Mouse (Mus musculus) cerebellum, postnatal 36 days (tissue): ENCODE data around the gene Apc2.

ENCODE experiments used
- DNase-seq, 2 experiments: peaks; one replicate each; pipeline ENCODE4 v3.0.0; 2021 to 2022; ENCODE audit warnings: mixed read lengths in 2 of 2

The Apc2 gene

GRCm38 (mm10) chr10:80264341-80265148, 31.2 kb upstream of the Apc2 start:
- peak; percentile 98 to 100 for DNase-seq

- no peak for DNase-seq
Measured at GRCm38 (mm10) chr10:80265149-80265486, 30.7 kb upstream of the Apc2 start.

GRCm38 (mm10) chr10:80270099-80270498, 25.7 kb upstream of the Apc2 start:
- DNase-seq, result no peak

- DNase-seq, result peak; percentile 53 to 54
Measured at GRCm38 (mm10) chr10:80270734-80271181, 25.0 kb upstream of the Apc2 start.

- no peak for DNase-seq
Measured at GRCm38 (mm10) chr10:80271186-80271843, 24.5 kb upstream of the Apc2 start.

- DNase-seq, result no peak
Measured at GRCm38 (mm10) chr10:80271870-80272585, 23.7 kb upstream of the Apc2 start.

GRCm38 (mm10) chr10:80273847-80274246, 21.9 kb upstream of the Apc2 start:
- no peak for DNase-seq

- no peak for DNase-seq
Measured at GRCm38 (mm10) chr10:80276238-80276637, 19.5 kb upstream of the Apc2 start.

- DNase-seq, result no peak
Measured at GRCm38 (mm10) chr10:80278390-80278789, 17.4 kb upstream of the Apc2 start.

- no peak for DNase-seq
Measured at GRCm38 (mm10) chr10:80279273-80279672, 16.5 kb upstream of the Apc2 start.

GRCm38 (mm10) chr10:80281304-80281703, 14.5 kb upstream of the Apc2 start:
- DNase-seq, result no peak

GRCm38 (mm10) chr10:80281921-80282371, 13.8 kb upstream of the Apc2 start:
- peak; percentile 43 to 53 for DNase-seq

GRCm38 (mm10) chr10:80282481-80283441, 13.0 kb upstream of the Apc2 start:
- no peak for DNase-seq

- DNase-seq, result no peak
Measured at GRCm38 (mm10) chr10:80285222-80286070, 10.3 kb upstream of the Apc2 start.

- DNase-seq, result no peak
Measured at GRCm38 (mm10) chr10:80288097-80288496, 7.7 kb upstream of the Apc2 start.

- DNase-seq, result no peak
Measured at GRCm38 (mm10) chr10:80288657-80289056, 7.1 kb upstream of the Apc2 start.

- DNase-seq, result peak; percentile 95 to 97
Measured at GRCm38 (mm10) chr10:80292251-80293146, 3.3 kb upstream of the Apc2 start, which contains the start of gene Rps15. Gene Rps15, plus strand, starts transcription at chr10:80292453.

- DNase-seq, result no peak
Measured at GRCm38 (mm10) chr10:80293325-80293724, 2.5 kb upstream of the Apc2 start.

GRCm38 (mm10) chr10:80294311-80294710, 1.5 kb upstream of the Apc2 start:
- DNase-seq, result no peak

GRCm38 (mm10) chr10:80294788-80295303, 931 bp upstream of the Apc2 start:
- DNase-seq, result no peak
